Mouse (Mus musculus) erythroblast, embryonic 14.5 days (primary cell): ENCODE measurements around the gene BC048562.

Experiments
- GATA1 ChIP-seq: IDR thresholded peaks from 2 replicates; pipeline ENCODE4 v1.6.1; 2012; ENCODE audit warnings: low read length, inconsistent platforms, mixed read lengths
- TAL1 ChIP-seq: IDR thresholded peaks from 3 replicates; pipeline ENCODE4 v1.6.1; 2012; ENCODE audit warnings: low read length, inconsistent platforms, mixed read lengths

DNA sequence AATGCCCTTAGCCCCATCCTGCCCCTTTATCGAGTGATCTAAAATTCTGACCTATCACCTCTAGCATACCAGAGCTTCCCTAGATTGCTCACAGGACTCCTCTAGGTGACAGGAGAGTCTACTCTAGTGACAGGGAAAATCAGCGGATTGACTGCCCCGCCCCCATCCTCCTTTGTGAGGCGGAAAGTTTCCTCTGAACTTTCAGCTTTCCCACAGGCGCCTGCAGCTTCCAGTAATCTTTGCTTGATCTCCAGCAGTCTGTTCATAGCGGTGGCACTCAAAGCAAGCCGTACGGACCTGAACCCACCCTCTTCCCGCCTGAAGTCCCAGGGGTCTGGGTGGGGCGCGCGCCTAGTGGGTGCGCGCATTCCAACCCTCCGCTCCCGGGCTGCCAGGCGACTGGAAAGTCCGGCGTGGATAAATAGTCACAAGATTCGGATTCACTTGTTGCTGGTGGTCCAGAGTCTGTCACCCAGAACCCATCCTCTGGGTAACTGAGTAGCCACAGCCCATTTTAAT, 42.4 kb downstream of the BC048562 start:
- TF ChIP-seq GATA1: no peak
- no peak for TF ChIP-seq TAL1
